Mouse (Mus musculus) kidney, postnatal 4 days (tissue): ENCODE measurements at regions not wholly inside any gene's neighbourhood (a gene's known extent, or its start where the extent isn't known, plus 50 kb on each side); places are given as distances from the start of the nearest gene placed in this dataset.
A peak's percentile ranks its signal among the peaks of the same experiment; 100 is the strongest.
"Not testable (repeated sequence)": the region's sequence is repeated elsewhere in the genome, so short reads cannot be mapped to it uniquely, and the experiment has no call there.

Source experiments
- DNase-seq, 2 experiments: peaks; one replicate each; pipeline ENCODE4 v3.0.0; 2021; ENCODE audit warnings: mixed read lengths in 2 of 2

- DNase-seq: no peak
Measured at GRCm38 (mm10) chr9:4994549-4995141, 198.6 kb upstream of the Gria4 start.

- peak in 1 of 2 experiments; percentile 4 for DNase-seq
Measured at GRCm38 (mm10) chr9:4979401-4979800, 183.4 kb upstream of the Gria4 start.

GRCm38 (mm10) chr9:4977537-4977936 lies 181.5 kb upstream of the Gria4 start:
- no peak for DNase-seq

- no peak for DNase-seq
Measured at GRCm38 (mm10) chr9:4975073-4975472, 179.0 kb upstream of the Gria4 start.

- not testable (repeated sequence) for DNase-seq
Measured at GRCm38 (mm10) chr9:4931861-4932260, 135.8 kb upstream of the Gria4 start.

- no peak for DNase-seq
Measured at GRCm38 (mm10) chr9:4930362-4930761, 134.3 kb upstream of the Gria4 start.

- DNase-seq: no peak
Measured at GRCm38 (mm10) chr9:4910543-4910942, 114.5 kb upstream of the Gria4 start.

- no peak for DNase-seq
Measured at GRCm38 (mm10) chr9:4885479-4885878, 89.4 kb upstream of the Gria4 start.
